17 mouse cellular contexts compared by ENCODE assay signal in genomic region chr3:97047757-97048156, GRCm38 (mm10).
DNase-seq lines count a peak whose midpoint lies in the region; ATAC-seq and TF ChIP-seq lines count a peak whose summit lies in the region.
"Had no signal": no experiment of that assay in that cellular context is flagged by ENCODE, and none has a peak within 500 bp of the region (broad histone marks: within the 10 kb centered on the region; RNA-seq: fewer than 3 reads in every experiment).

No protein-coding gene starts in this region.

- H3K4me2 ChIP-seq in lung, embryonic 16.5 days (ENCODE audit: low read depth, low read length), result no peak overlapping the region
- H3K4me2 ChIP-seq in lung, postnatal 0 days (replicated peaks; ENCODE audit: low read depth, low read length), result no peak overlapping the region

- peak; percentile 23; the same call in 1 of the 2 replicates for ATAC-seq in lung, embryonic 16.5 days (ENCODE audit: low read depth)
- ATAC-seq in lung, postnatal 0 days, result peak; percentile 66
- ATAC-seq: activated CD4-positive, CD25-positive, alpha-beta regulatory T cell, adult 4 months; CD4-positive, CD25-positive, alpha-beta regulatory T cell, adult 4 months; Patski had no signal

- H3K36me3 ChIP-seq in lung, embryonic 16.5 days (ENCODE audit: control insufficient read depth, insufficient read depth, low read length), result no peaks in the 10 kb centered on the region
- H3K36me3 ChIP-seq in lung, postnatal 0 days (ENCODE audit: insufficient read depth, low read length), result no peaks in the 10 kb centered on the region
- H3K36me3 ChIP-seq: G1E had no signal

- 0 out of 2 replicates have a peak, but pooled peaks have one; percentile 9 for TF ChIP-seq EP300 in lung, postnatal 0 days (IDR thresholded peaks at IDR 0.05)

- 71% methylated on average over 4 of the region's 4 CpGs for whole genome bisulfite sequencing in lung, embryonic 16.5 days
- WGBS in lung, postnatal 0 days, result 70% methylated on average over 4 of the region's 4 CpGs

- H3K27ac ChIP-seq in lung, embryonic 16.5 days (ENCODE audit: low read length), result no peak overlapping the region
- H3K27ac ChIP-seq in lung, postnatal 0 days (ENCODE audit: low read length), result 0 out of 2 replicates have a peak overlapping the region, but pooled peaks have one; percentile 20

- no peaks in the 10 kb centered on the region for H3K27me3 ChIP-seq in lung, embryonic 16.5 days (ENCODE audit: control insufficient read depth, insufficient read depth, low read depth, low read length)
- no peaks in the 10 kb centered on the region for H3K27me3 ChIP-seq in lung, postnatal 0 days (replicated peaks; ENCODE audit: insufficient read depth, low read length)
- H3K27me3 ChIP-seq: CH12.LX, Patski had no signal

- no peak for TF ChIP-seq CTCF in lung, postnatal 0 days (IDR thresholded peaks at IDR 0.05)

- peaks cover 24% of the 10 kb centered on the region for H3K4me1 ChIP-seq in lung, embryonic 16.5 days (replicated peaks; ENCODE audit: control insufficient read depth, insufficient read depth, low read length)
- H3K4me1 ChIP-seq in lung, postnatal 0 days (ENCODE audit: insufficient read depth, low read depth, low read length), result no peaks in the 10 kb centered on the region

- H3K4me3 ChIP-seq in lung, embryonic 16.5 days (ENCODE audit: low read length), result no peak overlapping the region
- no peak overlapping the region for H3K4me3 ChIP-seq in lung, postnatal 0 days (ENCODE audit: low read depth, low read length)

- no peak for DNase-seq in lung, adult 18-20 months
- peak; percentile 80 for DNase-seq in lung, postnatal 0 days (ENCODE audit: low spot score)
- no peak for DNase-seq in lung, postnatal 14 days
- DNase-seq: adrenal gland, adult 2 months; adrenal gland, adult 8-10 months; adrenal gland, postnatal 10 days; adrenal gland, postnatal 25 days; adrenal gland, postnatal 36 days; cerebellum, adult 11 months; cerebellum, adult 11-12 months; cerebellum, adult 18-20 months had no signal

- H3K9me3 ChIP-seq in lung, embryonic 16.5 days (ENCODE audit: control insufficient read depth, low read length), result no peaks in the 10 kb centered on the region
- no peaks in the 10 kb centered on the region for H3K9me3 ChIP-seq in lung, postnatal 0 days (ENCODE audit: low read length)

- no peak overlapping the region for H3K9ac ChIP-seq in lung, embryonic 16.5 days (ENCODE audit: low read length)
- H3K9ac ChIP-seq in lung, postnatal 0 days (replicated peaks; ENCODE audit: low read depth), result no peak overlapping the region
